Mouse (Mus musculus): ENCODE results near the gene Gm47429.

DNA sequence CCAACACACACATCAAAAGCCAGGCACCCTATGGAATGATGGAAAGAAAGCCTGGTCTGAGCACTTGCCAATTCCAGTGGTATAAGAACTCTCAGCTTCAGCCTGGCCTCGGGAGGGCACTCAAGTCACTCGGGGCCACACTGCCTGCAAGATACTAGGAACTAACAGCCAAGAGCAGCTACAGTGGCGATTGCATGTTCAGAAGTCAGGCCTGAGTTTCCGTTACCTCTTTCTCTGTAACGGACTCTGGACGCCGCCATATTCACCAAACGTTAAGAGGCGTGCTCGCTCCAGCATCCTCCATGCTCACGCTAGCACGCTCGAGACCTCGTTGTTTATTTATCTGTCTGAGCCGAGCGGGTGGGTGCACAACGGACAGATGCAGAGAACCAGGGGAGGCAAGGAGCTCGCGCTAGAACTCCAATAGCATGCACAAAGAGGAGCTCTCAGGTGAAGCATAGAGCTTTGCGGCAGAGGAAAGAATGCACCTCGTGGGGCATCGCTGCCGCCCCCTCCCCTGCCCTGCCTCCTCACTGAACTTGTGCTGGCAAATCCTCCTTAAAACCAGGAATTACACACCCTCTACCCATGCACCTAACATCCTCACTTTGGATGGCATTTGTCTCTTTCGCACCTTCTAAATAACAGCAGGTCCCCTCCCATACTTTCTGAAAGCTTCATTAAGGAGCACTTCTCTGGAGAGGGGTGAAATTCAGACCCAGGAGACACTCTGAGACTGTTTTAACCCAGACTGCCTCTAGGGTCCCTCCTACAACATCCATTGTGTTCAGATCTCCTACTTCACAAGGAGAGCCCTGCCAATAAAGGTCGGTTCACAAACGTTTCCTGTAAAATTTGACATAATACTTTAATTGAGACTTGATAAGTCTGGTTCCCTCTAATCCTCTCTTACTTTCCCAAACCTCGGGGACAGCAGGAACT is 21.2 kb upstream of the Gm47429 start:
- no peak for TF ChIP-seq CTCF (conservative IDR thresholded peaks at IDR 0.05; ENCODE audit: low read length)
- no peak for TF ChIP-seq NANOG (IDR thresholded peaks at IDR 0.05; ENCODE audit: borderline replicate concordance, low read length)
- no peak for TF ChIP-seq POU5F1 (IDR thresholded peaks at IDR 0.05; ENCODE audit: borderline replicate concordance, low read length)
